Mouse (Mus musculus) right cerebral cortex, postnatal 4 days (tissue): Measurements from ENCODE around the gene Cacng4.

Experiments used
- DNase-seq: peaks from one replicate; pipeline ENCODE4 v3.0.0-alpha.2; 2022

The Cacng4 gene

DNA sequence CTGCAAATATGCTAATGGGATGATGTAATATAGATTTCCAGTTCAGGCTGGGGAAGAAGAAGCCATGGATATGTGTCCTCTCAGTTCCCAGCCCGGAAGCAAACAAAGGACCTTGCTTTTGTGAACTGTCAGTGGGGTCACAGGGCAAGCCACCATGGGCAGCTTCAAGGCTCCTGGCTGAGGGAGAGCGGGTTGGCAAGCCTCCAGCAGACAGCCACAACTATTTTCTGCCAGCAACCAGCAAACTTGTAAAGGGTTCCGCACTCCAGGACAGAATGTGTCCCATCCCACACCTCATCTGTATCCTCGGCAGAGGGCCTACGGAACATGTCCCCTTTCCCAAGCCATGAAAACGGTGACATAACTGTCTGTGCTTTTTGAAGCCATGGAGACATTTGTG, 22.4 kb downstream of the Cacng4 start:
- no peak for DNase-seq

DNA sequence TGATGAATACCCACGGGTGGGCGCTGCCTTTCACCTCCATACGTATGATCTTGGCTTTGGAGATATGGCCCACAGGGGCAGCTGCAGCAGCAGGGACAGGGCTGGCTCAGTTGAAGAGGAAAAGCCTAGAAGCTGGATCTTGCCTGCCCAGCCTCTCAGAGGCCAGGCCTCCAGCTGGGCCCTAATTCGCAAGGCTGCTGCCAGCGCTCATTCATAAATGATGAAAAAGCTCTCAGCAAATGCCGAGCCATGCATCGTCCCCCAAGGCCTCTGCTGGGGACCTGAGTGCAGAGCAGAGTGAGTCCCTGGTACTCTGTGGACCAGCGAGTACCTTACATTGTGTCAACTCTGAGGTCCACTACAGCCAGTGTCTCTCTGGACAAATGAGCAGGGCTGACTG, 26.0 kb downstream of the Cacng4 start:
- DNase-seq: no peak

DNA sequence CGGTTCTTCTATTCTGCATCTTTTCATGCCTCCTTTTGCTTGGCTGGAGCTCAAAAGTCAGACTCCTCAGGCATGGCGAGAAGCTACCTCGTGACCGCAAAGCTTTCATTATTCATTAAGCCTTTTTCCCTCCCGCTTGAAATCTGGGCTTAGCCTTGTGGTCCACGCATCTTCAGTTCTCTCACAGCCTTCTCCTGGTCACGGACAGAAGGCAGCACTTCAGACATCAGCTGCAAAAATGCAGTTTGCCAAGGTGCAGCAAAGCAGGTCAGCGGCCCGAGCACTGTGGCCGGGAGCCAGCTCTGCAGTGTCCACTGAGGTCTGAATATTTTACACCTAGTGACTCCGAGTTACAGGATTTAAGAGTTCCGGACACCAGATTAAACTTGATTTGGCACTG, 27.4 kb downstream of the Cacng4 start:
- DNase-seq: no peak

DNA sequence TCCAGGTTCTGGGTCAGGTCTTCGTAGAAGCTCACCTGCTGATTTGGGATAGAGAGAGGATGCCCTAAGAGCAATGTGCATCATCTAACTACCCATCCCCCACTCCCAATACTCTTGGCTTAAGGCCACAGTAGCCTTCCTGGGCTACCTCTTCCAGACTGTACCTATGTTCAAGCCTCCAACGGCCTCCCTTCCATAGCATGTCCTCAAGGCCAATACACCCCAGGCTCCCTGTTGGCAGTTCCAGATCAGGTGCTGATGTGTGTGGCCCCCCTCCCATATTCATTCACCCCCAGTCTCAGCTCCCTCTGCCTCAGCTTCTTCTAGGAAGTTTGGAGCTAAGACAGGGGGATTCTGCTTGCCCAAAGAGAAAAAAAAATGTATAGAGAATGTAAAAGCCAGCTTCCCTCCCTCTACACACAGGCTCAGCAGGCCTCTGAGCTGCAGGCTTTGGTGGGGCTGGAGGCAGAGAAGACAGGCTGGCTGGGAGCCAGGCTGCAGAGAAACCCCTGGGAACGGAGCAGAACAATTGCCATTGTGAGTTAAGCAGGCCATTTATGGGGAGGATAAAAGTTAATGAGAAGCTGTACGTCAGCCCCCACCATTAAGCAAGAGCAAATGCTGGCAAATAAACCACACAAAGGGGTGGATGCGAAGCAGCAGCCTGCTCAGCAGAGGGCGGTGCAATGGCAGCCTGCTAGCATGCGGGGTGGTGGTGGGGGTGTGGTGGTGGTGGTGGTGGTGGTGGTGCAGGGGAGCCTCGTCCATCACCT, 31.5 kb downstream of the Cacng4 start:
- peak; percentile 41 for DNase-seq

DNA sequence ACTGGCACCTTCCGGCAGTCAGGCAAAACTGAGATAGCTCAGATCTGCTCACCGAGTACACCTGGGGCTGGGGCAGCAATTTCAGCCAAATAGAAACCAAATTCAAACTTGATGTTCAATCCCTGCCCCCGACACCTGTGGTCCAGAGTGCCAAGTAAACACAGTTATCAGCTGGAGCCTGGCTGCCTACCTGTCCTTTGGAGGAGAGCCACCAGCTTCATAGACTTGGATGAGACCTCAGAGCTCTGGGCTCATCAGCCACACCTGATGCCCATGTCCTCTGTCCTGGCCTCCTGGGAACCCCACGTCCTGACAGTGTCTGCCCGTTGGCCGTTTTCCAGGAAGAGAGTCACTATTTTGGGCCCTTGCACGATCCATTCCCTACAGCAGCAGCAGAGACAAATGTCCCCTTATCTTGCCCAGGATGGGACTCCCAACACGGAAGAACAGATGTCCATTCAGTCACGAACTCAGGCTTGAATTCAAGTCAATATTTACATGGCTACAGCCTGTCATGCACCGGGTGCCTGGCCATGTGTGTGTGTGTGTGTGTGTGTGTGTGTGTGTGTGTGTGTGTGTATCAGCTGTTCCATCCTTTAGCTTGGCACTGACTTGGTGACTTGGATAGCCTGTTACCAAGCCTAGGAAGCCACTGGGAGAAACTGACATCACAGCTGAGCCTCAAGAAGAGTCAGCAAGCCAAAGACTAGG, 32.4 kb downstream of the Cacng4 start:
- no peak for DNase-seq

DNA sequence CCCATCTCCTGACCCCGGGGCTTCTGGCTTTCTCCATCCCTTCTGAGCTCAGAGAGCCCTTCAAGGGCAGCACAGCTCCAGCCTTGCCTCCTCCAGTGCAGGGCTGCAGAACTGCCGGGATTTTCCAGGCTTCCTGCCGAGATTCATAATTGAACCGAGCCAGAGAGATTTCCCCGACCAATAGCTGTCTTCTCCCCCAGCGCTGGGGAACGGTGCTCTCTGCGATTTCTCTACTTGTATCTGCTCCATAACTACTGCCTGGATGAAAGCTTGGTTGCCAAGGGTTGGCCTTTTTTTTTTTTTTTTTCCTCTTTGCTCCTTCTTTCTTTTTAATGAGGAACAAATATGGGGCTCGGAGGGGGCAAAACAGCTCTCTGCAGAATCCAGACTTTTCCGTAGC, 34.4 kb downstream of the Cacng4 start:
- no peak for DNase-seq

DNA sequence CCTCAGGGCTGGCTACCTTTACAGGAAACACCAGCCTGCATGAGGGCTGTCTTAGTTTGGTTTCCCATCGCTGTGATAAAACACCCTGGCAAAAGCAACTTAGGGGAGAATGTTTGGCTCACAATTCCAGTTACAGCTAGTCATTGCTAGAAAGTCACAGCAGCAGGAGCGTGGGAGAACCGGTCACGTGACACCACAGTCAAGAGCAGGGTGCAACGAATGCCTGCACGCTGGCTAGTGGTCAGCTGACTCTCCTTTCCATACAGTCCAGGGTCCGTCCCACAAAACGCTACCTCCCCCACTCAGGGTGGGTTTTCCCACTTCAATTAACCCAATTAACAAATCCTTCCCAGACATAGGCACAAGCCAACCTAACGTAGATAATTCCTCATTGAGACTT, 34.8 kb downstream of the Cacng4 start:
- no peak for DNase-seq

DNA sequence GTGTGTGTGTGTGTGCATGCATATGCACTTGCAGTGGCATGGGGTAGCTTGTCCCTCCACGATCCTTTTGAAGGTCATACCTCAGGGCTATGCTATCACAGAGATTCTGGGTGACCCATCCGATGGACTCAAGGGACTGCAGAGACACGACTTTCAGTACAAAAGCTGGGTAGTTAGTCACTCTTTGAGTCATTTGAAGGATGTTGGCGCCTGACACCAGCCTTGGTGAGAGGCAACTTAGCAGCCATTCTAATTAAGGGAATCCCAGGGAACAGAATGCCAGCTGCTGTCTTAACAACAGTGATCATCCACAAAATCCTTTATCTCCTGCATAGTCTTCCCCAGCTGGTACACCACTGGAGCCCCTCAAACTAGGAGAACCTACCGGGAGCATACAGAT, 45.2 kb downstream of the Cacng4 start:
- DNase-seq: no peak

DNA sequence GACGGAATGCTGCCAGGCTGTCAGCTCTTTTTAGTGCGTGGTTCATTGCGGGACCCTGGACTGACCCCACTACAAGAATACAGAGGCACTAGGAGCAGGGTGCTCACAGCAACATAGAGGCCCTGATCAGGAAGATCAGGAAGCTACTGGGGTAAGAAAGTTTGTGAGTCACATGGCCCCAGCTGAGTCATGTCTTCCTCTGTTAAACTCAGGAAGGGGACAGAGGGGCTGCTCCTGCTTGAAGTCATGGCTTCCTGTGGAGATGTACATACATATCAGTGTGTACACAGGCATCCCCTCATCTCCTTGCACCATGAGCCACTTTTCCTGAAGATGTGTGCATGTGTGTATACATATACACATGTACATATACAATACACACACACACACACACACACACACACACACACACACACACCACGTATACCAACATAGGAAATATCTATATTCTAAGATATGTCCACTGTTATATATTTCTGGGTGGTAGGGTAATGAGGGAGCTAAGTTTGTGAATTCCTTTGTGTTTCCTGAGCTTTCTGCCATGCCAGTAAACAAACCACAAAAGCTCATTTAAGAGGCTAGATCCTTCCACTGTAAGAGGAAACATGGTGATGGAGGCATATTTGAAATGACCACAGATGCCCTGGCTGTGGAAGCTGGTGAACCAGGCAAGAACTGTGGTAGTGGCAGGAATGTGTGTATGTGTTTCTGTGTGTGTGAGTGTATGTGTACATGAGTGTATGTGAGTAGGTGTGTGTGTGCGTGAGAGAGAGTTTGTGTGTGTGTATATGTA, 45.9 kb downstream of the Cacng4 start:
- DNase-seq: no peak

DNA sequence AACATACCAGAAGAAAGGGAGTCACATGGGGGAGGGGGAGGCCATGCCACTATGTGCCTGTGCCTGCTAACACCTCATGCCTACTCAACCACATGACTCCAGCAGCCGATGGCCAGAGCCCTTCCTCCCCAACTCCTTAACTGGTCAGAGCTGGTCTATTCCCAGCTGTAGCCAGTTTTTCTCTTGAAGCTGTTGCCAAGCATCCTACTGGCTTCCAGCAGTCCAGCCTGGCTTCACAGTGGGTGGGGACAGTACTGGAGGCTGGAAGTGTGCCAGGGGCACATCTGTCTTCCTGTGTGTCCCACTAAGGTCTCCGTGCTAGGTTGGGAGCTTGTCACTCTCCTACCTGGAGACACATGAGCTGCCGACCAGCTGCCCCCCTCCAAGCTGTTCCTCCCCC, 51.3 kb downstream of the Cacng4 start:
- DNase-seq: no peak

DNA sequence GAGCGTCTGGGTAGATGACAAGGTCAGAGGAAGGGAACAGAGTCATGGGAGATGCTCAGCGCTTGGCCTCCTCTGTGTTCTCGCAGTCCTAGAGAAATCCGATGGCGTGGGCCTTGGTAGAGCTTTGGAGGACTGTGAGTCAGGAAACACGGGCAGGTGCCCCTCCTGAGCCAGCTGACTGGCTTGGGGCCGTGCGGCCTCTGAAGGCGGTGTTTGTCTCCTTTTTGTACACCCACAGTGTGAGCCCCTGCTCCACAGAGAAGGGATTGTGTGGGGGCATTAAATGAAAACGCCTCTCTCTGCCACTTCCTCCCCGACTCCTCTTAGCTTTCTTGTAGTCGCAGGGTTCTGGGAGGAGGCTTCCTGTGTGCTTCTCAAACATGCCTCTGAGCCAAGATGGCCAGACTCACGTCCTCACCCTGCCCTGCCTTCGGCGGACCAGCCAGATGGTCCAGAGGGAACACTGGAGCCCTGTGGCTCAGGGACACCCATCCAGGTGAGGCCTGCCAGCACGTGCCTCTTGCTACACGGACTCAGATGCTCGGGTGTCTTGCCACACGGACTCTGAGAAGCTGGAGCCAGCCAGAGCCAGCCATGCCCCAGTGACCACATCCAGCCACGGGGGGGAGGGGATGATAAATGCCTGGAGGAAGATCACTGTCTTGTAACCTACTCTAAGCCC, 55.8 kb downstream of the Cacng4 start:
- DNase-seq: no peak

DNA sequence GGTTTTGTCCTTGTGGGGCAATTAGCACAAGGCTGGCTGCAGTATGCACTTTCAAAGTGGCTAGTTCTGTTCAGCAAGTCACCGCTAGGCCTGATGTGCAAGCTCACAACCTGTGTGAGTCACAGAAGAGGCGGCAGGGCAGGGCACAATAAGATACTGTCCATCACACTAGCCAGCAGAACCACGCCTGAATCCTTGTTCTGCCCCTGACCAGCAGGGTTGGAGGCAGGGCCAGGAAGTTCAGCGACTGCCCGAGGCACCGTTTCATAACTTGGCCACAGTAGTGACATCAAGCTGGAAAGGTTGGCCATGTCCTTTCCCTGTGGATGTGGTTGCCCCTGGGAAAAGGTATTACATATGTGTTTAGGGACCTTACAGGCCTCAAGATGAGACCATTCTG, 56.5 kb downstream of the Cacng4 start:
- no peak for DNase-seq

DNA sequence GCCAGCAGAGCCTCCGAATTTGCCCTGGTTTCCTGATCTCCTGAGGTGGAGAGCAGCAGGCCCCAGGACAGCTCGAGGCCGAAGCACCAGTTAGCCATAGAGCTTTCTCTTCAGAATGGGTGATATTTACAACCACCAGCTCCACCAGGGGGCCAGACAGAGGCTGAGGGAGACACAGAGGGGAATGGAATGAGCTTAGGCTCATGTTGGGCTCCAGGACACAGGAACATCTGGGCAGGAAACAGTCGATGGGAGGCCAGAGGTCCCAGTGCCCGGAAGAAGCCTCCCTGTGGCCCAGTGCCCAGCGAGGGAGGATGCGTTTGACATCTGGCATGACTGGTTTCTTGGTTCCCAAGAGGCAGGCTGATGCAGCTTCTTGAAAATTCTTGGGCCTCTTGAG, 60.2 kb downstream of the Cacng4 start:
- DNase-seq: no peak

DNA sequence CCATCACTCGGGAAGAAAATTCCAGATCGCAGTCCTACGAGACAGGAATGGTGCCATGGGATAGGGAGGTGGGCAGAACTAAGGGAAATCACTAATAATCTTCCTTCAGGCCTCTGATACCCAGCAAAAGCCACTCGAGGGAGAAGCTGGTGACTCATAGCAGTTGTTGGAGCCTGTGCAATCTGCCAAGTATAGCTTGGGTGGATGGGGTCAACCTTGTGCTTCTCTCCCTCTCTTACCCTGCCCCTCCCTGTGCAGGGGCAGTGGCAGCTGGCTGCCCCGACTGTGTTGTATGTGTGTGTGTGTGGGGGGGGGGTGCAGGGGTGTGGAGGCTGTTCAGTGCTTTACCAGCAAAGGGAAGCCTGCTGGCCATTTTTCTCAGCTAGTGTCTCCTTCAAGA, 62.9 kb downstream of the Cacng4 start:
- DNase-seq: no peak

DNA sequence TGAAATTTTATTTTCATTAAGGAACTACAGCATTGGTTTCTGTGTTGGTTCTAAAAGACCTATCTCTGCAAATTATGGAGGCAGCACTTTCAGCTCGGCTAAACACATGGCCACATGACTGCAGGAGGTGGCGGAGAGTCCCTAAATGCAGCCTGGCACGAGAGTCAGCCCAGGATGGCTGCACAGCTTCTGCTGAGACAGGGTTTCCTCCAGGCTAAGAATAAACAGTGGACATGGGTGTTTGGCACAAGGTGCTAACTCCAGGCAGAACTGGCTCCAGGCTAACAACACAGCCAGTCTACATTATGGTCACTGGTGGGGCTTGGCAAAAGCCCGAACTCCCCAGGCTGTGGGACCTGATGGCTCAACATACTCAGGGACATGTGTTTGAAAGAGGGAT, 63.4 kb downstream of the Cacng4 start:
- no peak for DNase-seq

DNA sequence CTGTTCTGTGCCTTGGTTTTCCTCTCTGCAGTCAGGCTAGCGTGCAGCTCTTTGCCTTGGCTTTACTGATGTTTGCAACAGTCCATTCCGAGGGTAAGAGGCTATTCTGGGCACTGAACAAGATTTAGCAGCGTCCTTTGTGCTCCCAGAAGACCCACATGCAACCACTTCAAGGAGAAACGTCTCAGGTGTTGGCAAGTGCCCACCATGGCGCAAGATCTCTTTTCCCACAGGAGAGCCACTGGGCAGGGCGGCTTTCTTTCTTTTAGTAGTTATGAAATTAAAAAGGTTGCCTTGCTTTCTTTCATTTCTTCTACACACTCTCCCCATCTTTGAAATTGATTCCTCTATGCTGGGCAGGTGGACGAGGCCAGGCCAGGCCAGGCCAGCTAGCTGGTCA, 65.2 kb downstream of the Cacng4 start:
- DNase-seq: no peak

DNA sequence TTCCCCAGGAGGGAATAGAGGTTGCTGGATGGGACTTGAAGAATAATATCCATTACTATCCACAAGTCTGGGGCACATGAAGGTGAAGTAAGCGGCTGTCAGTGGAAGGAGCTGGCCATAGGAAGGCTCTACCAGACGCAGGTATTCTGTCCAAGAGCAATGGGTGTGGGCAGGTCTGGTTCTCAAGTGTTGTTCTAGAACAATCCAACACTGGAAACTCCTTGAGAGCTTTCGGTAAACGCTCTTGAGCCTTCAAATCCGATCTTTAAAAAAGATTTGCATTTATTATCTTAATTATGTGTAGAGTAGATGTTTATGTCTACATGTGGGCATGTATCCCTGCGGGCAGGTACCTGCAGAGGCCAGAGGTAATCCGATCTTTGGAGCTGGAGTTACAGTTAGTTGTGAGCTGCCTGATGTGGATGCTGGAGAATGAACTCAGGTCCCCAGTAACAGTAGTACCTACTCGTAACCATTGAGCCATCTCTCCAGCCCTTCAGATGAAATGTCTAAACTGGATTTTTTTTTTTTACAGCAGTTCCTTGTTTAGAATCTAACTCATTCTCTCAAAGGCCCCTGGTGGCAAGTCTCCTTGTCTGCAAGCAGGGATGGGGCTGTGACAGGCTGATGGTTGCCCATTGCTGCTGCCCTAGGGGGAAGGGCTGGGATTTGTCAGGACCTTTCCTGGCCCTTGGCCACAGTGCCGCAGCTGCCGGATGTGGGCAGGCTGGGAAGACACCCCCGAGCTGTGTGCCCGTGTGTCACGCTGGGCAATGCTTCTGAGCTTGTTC, 66.1 kb downstream of the Cacng4 start:
- peak; percentile 37 for DNase-seq

DNA sequence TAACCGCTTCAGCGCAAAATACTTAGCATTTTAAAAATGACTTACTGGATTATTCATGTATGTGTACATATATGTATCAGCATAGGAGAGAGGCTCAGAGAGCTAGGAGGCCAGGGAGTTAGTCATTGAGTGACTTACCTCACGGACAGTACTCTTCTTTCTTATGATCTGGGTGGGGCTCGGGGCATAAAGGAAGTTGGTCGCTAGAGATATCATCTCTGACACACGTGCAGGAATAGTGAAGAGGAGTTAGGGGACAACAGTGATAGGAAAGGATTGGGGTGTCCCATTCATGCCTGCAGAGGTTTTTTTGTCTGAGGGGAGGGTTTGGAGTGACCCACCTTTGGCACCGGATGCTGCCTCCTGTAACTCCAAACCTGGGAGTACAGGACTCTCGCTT, 69.8 kb downstream of the Cacng4 start:
- no peak for DNase-seq

DNA sequence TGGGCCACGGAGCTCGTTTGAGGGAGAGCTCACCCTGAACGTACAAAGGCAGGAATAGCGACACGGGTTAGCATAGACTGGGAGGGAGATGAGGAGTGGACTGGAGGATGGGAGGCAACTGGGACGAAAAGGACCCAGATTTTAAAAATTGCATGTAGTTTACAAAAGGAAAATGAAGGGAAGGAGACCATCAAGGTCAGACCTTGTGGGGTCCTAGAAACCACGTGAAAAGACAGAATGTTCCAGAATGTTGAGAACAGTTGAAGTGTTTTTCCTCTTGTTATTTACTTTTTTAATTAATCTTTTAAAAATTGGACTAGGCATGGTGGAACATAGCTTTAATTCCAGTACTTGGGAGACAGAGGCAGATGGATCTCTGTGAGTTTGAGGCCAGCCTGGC, 73.3 kb downstream of the Cacng4 start:
- DNase-seq: no peak

DNA sequence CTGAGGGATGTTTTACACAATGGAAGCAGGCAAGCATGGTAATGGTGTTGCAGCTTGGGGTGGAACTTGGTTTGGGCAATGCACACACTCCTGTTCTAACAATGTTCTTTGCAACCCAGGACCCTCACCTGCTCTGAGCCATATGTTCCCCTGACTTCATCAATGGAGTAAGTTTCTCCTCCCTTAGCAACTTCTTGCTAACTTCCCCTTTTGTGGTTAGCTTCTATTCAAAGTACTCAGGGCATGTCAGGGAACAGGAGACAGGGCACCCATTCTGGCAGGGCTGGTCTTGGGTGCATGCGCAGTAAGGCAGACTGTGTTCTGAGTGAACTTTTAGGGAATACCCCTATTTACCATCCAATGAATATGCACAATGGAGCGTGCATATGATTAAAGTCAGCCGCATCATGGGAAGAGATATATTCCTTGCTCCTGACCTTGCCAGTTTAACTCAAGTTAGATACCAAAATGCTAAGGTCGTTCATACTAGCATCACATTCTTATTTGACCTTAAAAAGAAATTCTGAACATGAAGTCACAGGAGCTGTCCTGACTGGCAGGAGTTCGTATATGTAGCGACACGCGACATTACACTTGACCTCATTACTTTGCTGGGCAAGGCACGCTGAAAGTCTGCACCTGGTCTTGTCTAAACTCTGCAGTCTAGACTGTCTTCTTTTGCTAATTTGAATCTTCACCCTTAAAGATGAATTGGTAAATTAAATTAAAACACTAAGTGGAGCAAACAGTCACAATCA, 73.9 kb downstream of the Cacng4 start:
- no peak for DNase-seq

DNA sequence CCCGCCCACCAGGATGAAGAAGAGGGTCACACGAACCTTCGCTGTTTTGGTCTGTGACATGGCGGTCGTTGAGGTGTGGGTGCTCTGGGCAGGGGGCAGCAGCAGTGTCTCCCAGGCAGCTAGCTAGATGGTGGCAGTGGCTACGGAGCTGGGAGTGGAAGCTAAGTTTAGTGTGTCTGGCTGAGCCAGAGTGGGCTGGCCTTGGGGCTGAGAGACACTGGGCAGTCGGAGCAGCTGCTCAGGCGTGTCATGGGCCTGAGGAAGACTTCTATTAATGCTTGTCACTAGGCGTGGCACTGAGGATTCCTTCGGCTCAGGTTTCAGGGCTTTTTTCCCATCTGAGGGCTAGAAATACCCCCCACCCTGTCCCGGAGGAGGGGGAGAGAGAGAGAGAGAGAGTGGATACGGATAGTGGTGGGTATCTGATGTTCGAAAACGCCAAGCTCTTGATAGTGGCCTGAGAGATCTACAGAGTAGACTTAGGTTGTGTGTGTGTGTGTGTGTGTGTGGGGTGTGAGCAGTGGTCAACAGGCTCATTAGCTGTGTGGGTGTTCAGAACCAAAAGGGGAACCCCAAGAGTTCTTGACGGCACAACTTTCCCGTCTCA, 77.9 kb downstream of the Cacng4 start, which contains the start of gene Cacng1:
Cacng1 (minus strand) TSS at position 191 of the 607 bp plus-strand sequence.
- DNase-seq: no peak
